Mouse (Mus musculus): Measurements from ENCODE around the gene Med20.

GRCm38 (mm10) chr17:47572436-47572835 lies 38.9 kb upstream of the Med20 start:
- TF ChIP-seq CTCF (conservative IDR thresholded peaks at IDR 0.05; ENCODE audit: insufficient read depth, insufficient read length, low read depth, low read length) (no peak), POLR2A (IDR thresholded peaks at IDR 0.05; ENCODE audit: low read depth, low read length) (no peak)
